Mouse (Mus musculus): Measurements from ENCODE around the gene Plk5. TPM values are rescaled to one million over a fixed set of nuclear protein-coding genes. Genes with fewer than 3 reads are reported as not detected.
A peak's percentile ranks its signal among the peaks of the same experiment; 100 is the strongest.

Plk5 gene
- polyA plus RNA-seq, 1 experiment from 2014 or later = 11.0 TPM

DNA sequence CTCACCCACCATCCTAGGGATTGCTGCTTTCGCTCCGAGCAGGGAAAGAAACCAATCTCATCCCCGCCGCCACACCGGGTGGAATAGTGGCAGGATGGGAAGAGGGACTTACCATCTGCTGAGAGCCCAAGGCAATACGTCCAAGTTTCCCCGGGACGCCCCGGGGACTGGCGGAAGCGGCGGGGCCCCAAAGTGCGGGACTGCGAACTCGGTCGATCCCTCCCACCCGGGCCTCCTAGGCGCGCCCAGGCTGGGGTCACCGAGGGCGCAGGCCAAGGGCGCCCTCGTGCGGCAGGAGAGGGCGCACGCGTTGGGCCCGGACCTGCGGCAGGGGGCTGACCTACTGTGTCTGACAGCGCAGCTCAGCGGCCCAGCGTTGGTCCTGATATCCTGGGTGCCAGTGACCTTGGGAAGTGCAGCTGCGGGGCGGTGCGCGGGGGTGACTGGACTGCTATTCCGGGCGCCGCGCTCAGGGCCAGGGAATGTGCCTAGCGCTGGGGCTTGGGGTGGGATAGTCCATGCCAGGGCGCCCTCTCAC, 7.9 kb upstream of the Plk5 start, which contains the start of gene Adamtsl5:
TSS of gene Adamtsl5 (minus strand) at position 169 of the 538 bp plus-strand sequence.
- Histone ChIP-seq H3K27ac (ENCODE audit: low read length) (no peak within 1 kb of the TSS), H3K9me3 (replicated peaks; ENCODE audit: control insufficient read depth, low read length, poor library complexity, severe bottlenecking) (no peaks in the 10 kb centered on the region), H3K27me3 (ENCODE audit: control insufficient read depth, insufficient read depth, low read depth, low read length) (peaks cover 81% of the 10 kb centered on the region), H3K4me2 (ENCODE audit: low read length) (peak within 1 kb of the TSS; percentile 32; the same call in 1 of the 2 replicates), H3K4me1 (ENCODE audit: control insufficient read depth, insufficient read depth, low read length) (peaks cover under 1% of the 10 kb centered on the region; the same call in 1 of the 2 replicates), H3K9ac (ENCODE audit: low read depth, low read length) (no peak within 1 kb of the TSS), H3K4me3 (ENCODE audit: low read depth, low read length) (no peak within 1 kb of the TSS; the same call in 1 of the 2 replicates), H3K36me3 (ENCODE audit: control insufficient read depth, insufficient read depth, low read length) (no peaks in the 10 kb centered on the region)
- under 1% methylated on average over 38 of the region's 42 CpGs for WGBS
- ATAC-seq = no peak; the same call in 1 of the 2 replicates

DNA sequence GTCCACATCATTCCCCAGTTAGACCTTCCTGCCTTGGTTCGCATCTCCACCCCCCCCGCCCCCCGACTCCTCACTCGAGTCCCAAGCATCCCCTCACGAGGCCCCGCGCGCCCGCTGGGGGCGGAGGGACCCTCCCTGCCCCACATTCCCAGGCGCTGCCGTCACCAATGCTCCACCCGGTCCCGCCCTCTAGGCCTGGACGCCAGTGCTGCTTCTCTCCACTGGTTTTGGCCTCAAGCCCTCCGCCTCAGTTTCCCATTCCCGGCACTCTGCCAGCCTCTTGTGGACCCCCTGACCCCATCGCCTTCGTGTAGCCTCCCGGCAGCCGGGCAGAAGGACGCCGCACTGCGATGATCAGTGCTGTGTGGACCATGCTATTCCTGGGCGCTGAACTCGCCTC, 7.3 kb upstream of the Plk5 start:
- H3K4me3 ChIP-seq (ENCODE audit: low read depth, low read length) = no peak overlapping the region
- no peak overlapping the region for H3K4me2 ChIP-seq (ENCODE audit: low read length)
- no peak overlapping the region for H3K27ac ChIP-seq (ENCODE audit: low read length)
- 9% methylated on average over 25 of the region's 26 CpGs for WGBS
- H3K36me3 ChIP-seq (ENCODE audit: control insufficient read depth, insufficient read depth, low read length) = no peaks in the 10 kb centered on the region
- ATAC-seq = no peak
- no peak overlapping the region for H3K9ac ChIP-seq (ENCODE audit: low read depth, low read length)
- no peaks in the 10 kb centered on the region for H3K9me3 ChIP-seq (replicated peaks; ENCODE audit: control insufficient read depth, low read length, poor library complexity, severe bottlenecking)
- H3K27me3 ChIP-seq (ENCODE audit: control insufficient read depth, insufficient read depth, low read depth, low read length) = peaks cover 78% of the 10 kb centered on the region
- H3K4me1 ChIP-seq (ENCODE audit: control insufficient read depth, insufficient read depth, low read length) = no peaks in the 10 kb centered on the region

DNA sequence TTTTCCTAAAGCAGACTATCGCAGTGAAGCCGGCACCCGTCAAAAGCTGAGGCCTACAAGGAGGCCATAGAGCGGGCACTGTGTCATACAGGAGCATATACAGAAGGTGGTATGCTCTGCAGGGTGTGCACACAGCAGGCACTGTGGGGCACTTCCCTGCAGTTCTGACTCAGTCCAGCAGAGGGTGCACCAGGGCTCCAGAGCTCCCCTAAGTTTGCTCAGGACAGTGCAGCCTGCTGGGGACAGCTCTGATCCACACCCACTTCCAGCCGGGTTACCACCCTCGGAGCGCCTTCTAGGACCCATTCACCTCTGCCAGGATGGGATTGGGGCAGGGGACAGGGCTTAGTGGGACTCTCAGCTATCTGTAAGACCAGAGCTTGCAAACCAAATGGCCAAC, 6.0 kb upstream of the Plk5 start:
- WGBS = 3% methylated on average over 7 of the region's 7 CpGs
- no peaks in the 10 kb centered on the region for H3K4me1 ChIP-seq (ENCODE audit: control insufficient read depth, insufficient read depth, low read length)
- H3K36me3 ChIP-seq (ENCODE audit: control insufficient read depth, insufficient read depth, low read length) = no peaks in the 10 kb centered on the region
- peak; percentile 69 for ATAC-seq
- H3K9me3 ChIP-seq (replicated peaks; ENCODE audit: control insufficient read depth, low read length, poor library complexity, severe bottlenecking) = no peaks in the 10 kb centered on the region
- H3K27ac ChIP-seq (ENCODE audit: low read length) = no peak overlapping the region
- H3K9ac ChIP-seq (ENCODE audit: low read depth, low read length) = no peak overlapping the region
- H3K4me2 ChIP-seq (ENCODE audit: low read length) = no peak overlapping the region
- no peak overlapping the region for H3K4me3 ChIP-seq (ENCODE audit: low read depth, low read length)
- H3K27me3 ChIP-seq (ENCODE audit: control insufficient read depth, insufficient read depth, low read depth, low read length) = peaks cover 76% of the 10 kb centered on the region

- Histone ChIP-seq H3K4me2 (ENCODE audit: low read length) (no peak overlapping the region), H3K27me3 (ENCODE audit: control insufficient read depth, insufficient read depth, low read depth, low read length) (peaks cover 82% of the 10 kb centered on the region), H3K9ac (ENCODE audit: low read depth, low read length) (no peak overlapping the region), H3K36me3 (ENCODE audit: control insufficient read depth, insufficient read depth, low read length) (no peaks in the 10 kb centered on the region), H3K9me3 (replicated peaks; ENCODE audit: control insufficient read depth, low read length, poor library complexity, severe bottlenecking) (no peaks in the 10 kb centered on the region), H3K27ac (ENCODE audit: low read length) (no peak overlapping the region), H3K4me3 (ENCODE audit: low read depth, low read length) (no peak overlapping the region), H3K4me1 (ENCODE audit: control insufficient read depth, insufficient read depth, low read length) (peaks cover 11% of the 10 kb centered on the region)
- ATAC-seq = no peak
- WGBS = 19% methylated on average over 11 of the region's 11 CpGs
These were observed 4.4 kb upstream of the Plk5 start for GRCm38 (mm10) chr10:80351896-80352295.

DNA sequence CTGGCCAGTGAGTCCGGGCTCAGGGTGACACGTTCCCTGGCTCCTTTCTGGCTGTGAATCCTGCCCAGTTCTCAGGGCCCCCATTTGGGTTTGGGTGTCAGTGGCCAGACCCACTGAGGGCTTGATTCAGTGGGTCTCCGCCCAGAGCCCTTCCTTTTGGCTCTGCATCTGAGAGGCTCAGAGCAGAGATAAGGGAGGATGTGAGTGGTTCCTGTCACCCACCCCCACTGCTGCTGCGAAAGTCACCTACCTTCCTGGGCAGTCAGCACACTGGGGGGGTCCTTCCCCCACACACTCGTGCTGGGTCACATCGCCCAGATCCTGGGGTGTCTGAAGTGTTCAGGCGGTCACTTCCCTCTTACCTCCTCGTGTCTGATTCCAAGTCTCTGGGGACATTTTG, 3.5 kb upstream of the Plk5 start:
- no peak for ATAC-seq
- H3K4me2 ChIP-seq (ENCODE audit: low read length) = no peak overlapping the region
- H3K27me3 ChIP-seq (ENCODE audit: control insufficient read depth, insufficient read depth, low read depth, low read length) = peaks cover 84% of the 10 kb centered on the region
- H3K4me1 ChIP-seq (ENCODE audit: control insufficient read depth, insufficient read depth, low read length) = peaks cover 12% of the 10 kb centered on the region
- 62% methylated on average over 8 of the region's 8 CpGs for WGBS
- no peaks in the 10 kb centered on the region for H3K36me3 ChIP-seq (ENCODE audit: control insufficient read depth, insufficient read depth, low read length)
- H3K9ac ChIP-seq (ENCODE audit: low read depth, low read length) = no peak overlapping the region
- H3K27ac ChIP-seq (ENCODE audit: low read length) = no peak overlapping the region
- no peaks in the 10 kb centered on the region for H3K9me3 ChIP-seq (replicated peaks; ENCODE audit: control insufficient read depth, low read length, poor library complexity, severe bottlenecking)
- H3K4me3 ChIP-seq (ENCODE audit: low read depth, low read length) = no peak overlapping the region

DNA sequence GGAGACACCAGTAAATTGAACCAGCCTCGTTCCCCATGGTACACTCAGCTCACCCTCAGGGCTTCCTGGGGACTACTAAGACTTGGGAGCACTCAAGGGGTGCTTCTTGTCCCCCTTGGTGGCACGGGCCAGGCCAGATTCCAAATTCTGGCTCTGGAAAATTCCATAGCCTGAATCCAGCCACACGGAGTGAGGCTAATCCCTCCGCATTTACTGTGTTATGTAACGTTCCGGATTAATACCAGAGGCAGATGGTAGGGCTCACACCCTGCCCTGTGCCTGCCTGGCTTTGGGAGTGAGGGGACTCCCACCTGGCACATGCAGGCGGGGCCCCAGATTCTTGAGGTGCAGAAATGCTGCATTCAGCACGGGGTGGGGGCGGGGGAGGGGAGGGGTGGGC, 828 bp upstream of the Plk5 start:
- no peak overlapping the region for H3K9ac ChIP-seq (ENCODE audit: low read depth, low read length)
- H3K4me2 ChIP-seq (ENCODE audit: low read length) = no peak overlapping the region
- H3K9me3 ChIP-seq (replicated peaks; ENCODE audit: control insufficient read depth, low read length, poor library complexity, severe bottlenecking) = no peaks in the 10 kb centered on the region
- H3K4me1 ChIP-seq (ENCODE audit: control insufficient read depth, insufficient read depth, low read length) = peaks cover 12% of the 10 kb centered on the region
- no peak overlapping the region for H3K27ac ChIP-seq (ENCODE audit: low read length)
- H3K27me3 ChIP-seq (ENCODE audit: control insufficient read depth, insufficient read depth, low read depth, low read length) = peaks cover 69% of the 10 kb centered on the region
- ATAC-seq = no peak
- H3K36me3 ChIP-seq (ENCODE audit: control insufficient read depth, insufficient read depth, low read length) = no peaks in the 10 kb centered on the region
- no peak overlapping the region for H3K4me3 ChIP-seq (ENCODE audit: low read depth, low read length)
- WGBS = 8% methylated on average over 7 of the region's 9 CpGs

GRCm38 (mm10) chr10:80356737-80357136, 478 bp downstream of the Plk5 start:
- WGBS = under 1% methylated on average over 34 of the region's 34 CpGs
- H3K27me3 ChIP-seq (ENCODE audit: control insufficient read depth, insufficient read depth, low read depth, low read length) = peaks cover 62% of the 10 kb centered on the region
- peaks cover 12% of the 10 kb centered on the region for H3K4me1 ChIP-seq (ENCODE audit: control insufficient read depth, insufficient read depth, low read length)
- peak overlapping the region; percentile 71 for H3K4me2 ChIP-seq (ENCODE audit: low read length)
- H3K9me3 ChIP-seq (replicated peaks; ENCODE audit: control insufficient read depth, low read length, poor library complexity, severe bottlenecking) = no peaks in the 10 kb centered on the region
- peak overlapping the region; percentile 56 for H3K9ac ChIP-seq (ENCODE audit: low read depth, low read length)
- H3K27ac ChIP-seq (ENCODE audit: low read length) = no peak overlapping the region
- H3K4me3 ChIP-seq (ENCODE audit: low read depth, low read length) = peak overlapping the region; percentile 44
- H3K36me3 ChIP-seq (ENCODE audit: control insufficient read depth, insufficient read depth, low read length) = no peaks in the 10 kb centered on the region
- peak; percentile 16; the same call in 1 of the 2 replicates for ATAC-seq

GRCm38 (mm10) chr10:80357336-80357735, 1.1 kb downstream of the Plk5 start:
- Histone ChIP-seq H3K27ac (ENCODE audit: low read length) (no peak overlapping the region), H3K4me2 (ENCODE audit: low read length) (peak overlapping the region; percentile 68), H3K9ac (ENCODE audit: low read depth, low read length) (peak overlapping the region; percentile 59; the same call in 1 of the 2 replicates), H3K36me3 (ENCODE audit: control insufficient read depth, insufficient read depth, low read length) (no peaks in the 10 kb centered on the region), H3K4me1 (ENCODE audit: control insufficient read depth, insufficient read depth, low read length) (peaks cover 12% of the 10 kb centered on the region), H3K4me3 (ENCODE audit: low read depth, low read length) (peak overlapping the region; percentile 40), H3K9me3 (replicated peaks; ENCODE audit: control insufficient read depth, low read length, poor library complexity, severe bottlenecking) (no peaks in the 10 kb centered on the region), H3K27me3 (ENCODE audit: control insufficient read depth, insufficient read depth, low read depth, low read length) (peaks cover 58% of the 10 kb centered on the region)
- 32% methylated on average over 7 of the region's 7 CpGs for WGBS
- peak; percentile 46; the same call in 1 of the 2 replicates for ATAC-seq

DNA sequence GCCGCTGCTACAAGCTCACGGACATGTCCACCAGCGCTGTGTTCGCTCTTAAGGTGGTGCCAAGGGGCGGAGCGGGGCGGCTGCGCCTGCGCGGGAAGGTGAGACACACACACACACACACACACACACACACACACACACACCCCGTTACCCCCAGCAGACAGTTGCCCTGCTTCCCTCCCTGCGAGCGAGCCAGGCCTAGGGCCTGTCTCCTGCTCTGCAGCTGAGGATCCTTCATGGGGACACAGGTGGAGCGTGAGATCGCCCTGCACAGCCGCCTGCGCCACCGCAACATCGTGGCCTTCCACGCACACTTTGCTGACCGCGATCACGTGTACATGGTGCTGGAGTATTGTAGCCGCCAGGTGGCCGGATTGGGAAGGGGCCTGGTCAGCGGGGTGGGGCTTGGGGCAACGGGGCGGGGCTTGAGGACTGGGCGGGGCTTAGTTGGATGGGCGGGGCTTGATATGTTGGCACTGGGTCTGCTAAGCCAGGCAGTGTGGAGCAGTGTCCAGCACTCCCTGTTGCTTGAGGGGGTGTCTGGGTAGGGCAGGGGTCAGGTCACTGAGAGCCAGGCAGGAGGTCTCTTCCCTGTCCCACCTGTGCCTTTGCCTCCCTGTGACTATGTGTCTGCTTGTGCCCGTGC, 1.9 kb downstream of the Plk5 start:
- Histone ChIP-seq H3K36me3 (ENCODE audit: control insufficient read depth, insufficient read depth, low read length) (no peaks in the 10 kb centered on the region), H3K4me2 (ENCODE audit: low read length) (peak overlapping the region; percentile 68), H3K27ac (ENCODE audit: low read length) (no peak overlapping the region), H3K9ac (ENCODE audit: low read depth, low read length) (peak overlapping the region; percentile 59), H3K4me3 (ENCODE audit: low read depth, low read length) (peak overlapping the region; percentile 40), H3K27me3 (ENCODE audit: control insufficient read depth, insufficient read depth, low read depth, low read length) (peaks cover 50% of the 10 kb centered on the region), H3K4me1 (ENCODE audit: control insufficient read depth, insufficient read depth, low read length) (peaks cover 12% of the 10 kb centered on the region), H3K9me3 (replicated peaks; ENCODE audit: control insufficient read depth, low read length, poor library complexity, severe bottlenecking) (no peaks in the 10 kb centered on the region)
- WGBS = 5% methylated on average over 29 of the region's 31 CpGs
- peak; percentile 49 for ATAC-seq
